Mouse (Mus musculus) layer of hippocampus, postnatal 25 days (tissue): ENCODE measurements at regions not wholly inside any gene's neighbourhood (a gene's known extent, or its start where the extent isn't known, plus 50 kb on each side); places are given as distances from the start of the nearest gene placed in this dataset.

Experiments used
- DNase-seq, 2 experiments: peaks; one replicate each; pipeline ENCODE4 v3.0.0; 2022; ENCODE audit warnings: mixed read lengths in 2 of 2, low spot score in 1 of 2; ENCODE audit errors: extremely low spot score in 1 of 2

GRCm38 (mm10) chr8:103343891-103344290 is 558.4 kb upstream of the Cdh11 start:
- no peak for DNase-seq

- DNase-seq, result no peak
Observed at GRCm38 (mm10) chr8:103344871-103345270, 559.4 kb upstream of the Cdh11 start.

- DNase-seq, result no peak
Observed at GRCm38 (mm10) chr8:103347158-103347871, 561.9 kb upstream of the Cdh11 start.

GRCm38 (mm10) chr8:103361713-103362112 is 576.3 kb upstream of the Cdh11 start:
- DNase-seq, result no peak

- no peak for DNase-seq
Observed at GRCm38 (mm10) chr8:103370394-103370793, 585.0 kb upstream of the Cdh11 start.

GRCm38 (mm10) chr8:103373007-103373406 is 587.6 kb upstream of the Cdh11 start:
- DNase-seq, result no peak

- no peak for DNase-seq
Observed at GRCm38 (mm10) chr8:103374151-103374550, 588.7 kb upstream of the Cdh11 start.

- DNase-seq, result no peak
Observed at GRCm38 (mm10) chr8:103378545-103378944, 593.1 kb upstream of the Cdh11 start.

- DNase-seq, result no peak
Observed at GRCm38 (mm10) chr8:103381575-103381974, 596.1 kb upstream of the Cdh11 start.

GRCm38 (mm10) chr8:103391359-103391758 is 605.9 kb upstream of the Cdh11 start:
- DNase-seq, result no peak

- no peak for DNase-seq
Observed at GRCm38 (mm10) chr8:103395316-103395715, 609.9 kb upstream of the Cdh11 start.

- DNase-seq, result no peak
Observed at GRCm38 (mm10) chr8:103398179-103398578, 612.7 kb upstream of the Cdh11 start.

- DNase-seq, result no peak
Observed at GRCm38 (mm10) chr8:103399466-103399865, 614.0 kb upstream of the Cdh11 start.

GRCm38 (mm10) chr8:103400143-103400542 is 614.7 kb upstream of the Cdh11 start:
- DNase-seq, result no peak

- no peak for DNase-seq
Observed at GRCm38 (mm10) chr8:103402731-103403130, 617.3 kb upstream of the Cdh11 start.

- DNase-seq, result no peak
Observed at GRCm38 (mm10) chr8:103403826-103404225, 618.4 kb upstream of the Cdh11 start.

- no peak for DNase-seq
Observed at GRCm38 (mm10) chr8:103405787-103406186, 620.3 kb upstream of the Cdh11 start.

- no peak for DNase-seq
Observed at GRCm38 (mm10) chr8:103406921-103407320, 621.5 kb upstream of the Cdh11 start.

GRCm38 (mm10) chr8:103407631-103408030 is 622.2 kb upstream of the Cdh11 start:
- no peak for DNase-seq

GRCm38 (mm10) chr8:103408411-103408810 is 623.0 kb upstream of the Cdh11 start:
- no peak for DNase-seq

- no peak for DNase-seq
Observed at GRCm38 (mm10) chr8:103409121-103409551, 623.7 kb upstream of the Cdh11 start.

- DNase-seq, result no peak
Observed at GRCm38 (mm10) chr8:103412731-103413130, 627.3 kb upstream of the Cdh11 start.
